Mouse (Mus musculus): ENCODE data around the gene Gm20388. TPM values are rescaled to one million over a fixed set of nuclear protein-coding genes. Genes with fewer than 3 reads are reported as not detected.

The Gm20388 gene
- polyA plus RNA-seq, 1 experiment from 2014 or later, result 3.6 TPM

- Histone ChIP-seq H3K4me3 (no peak overlapping the region), H3K27ac (replicated peaks) (0 out of 2 replicates have a peak overlapping the region, but pooled peaks have one; percentile 7), H3K4me1 (peaks cover 26% of the 10 kb centered on the region), H3K9me3 (no peaks in the 10 kb centered on the region), H3K27me3 (replicated peaks; ENCODE audit: low read depth, poor library complexity, severe bottlenecking) (no peaks in the 10 kb centered on the region), H3K36me3 (replicated peaks) (peaks cover 94% of the 10 kb centered on the region)
- WGBS, result 75% methylated on average over 7 of the region's 7 CpGs
- no peak for DNase-seq (ENCODE audit: low spot score)
Observed at GRCm38 (mm10) chr8:124328259-124328658, 4417.6 kb downstream of the Gm20388 start.

- Histone ChIP-seq H3K27me3 (replicated peaks; ENCODE audit: low read depth, poor library complexity, severe bottlenecking) (no peaks in the 10 kb centered on the region), H3K4me1 (peaks cover 26% of the 10 kb centered on the region), H3K9me3 (no peaks in the 10 kb centered on the region), H3K27ac (replicated peaks) (peak overlapping the region; percentile 16; the same call in 1 of the 2 replicates), H3K4me3 (no peak overlapping the region), H3K36me3 (replicated peaks) (peaks cover 94% of the 10 kb centered on the region)
- DNase-seq (ENCODE audit: low spot score), result peak; percentile 33
- WGBS, result 67% methylated on average over 10 of the region's 10 CpGs
Observed at GRCm38 (mm10) chr8:124329690-124330089, 4419.0 kb downstream of the Gm20388 start.

GRCm38 (mm10) chr8:124330433-124330832 lies 4419.8 kb downstream of the Gm20388 start:
- no peaks in the 10 kb centered on the region for H3K27me3 ChIP-seq (replicated peaks; ENCODE audit: low read depth, poor library complexity, severe bottlenecking)
- H3K9me3 ChIP-seq, result no peaks in the 10 kb centered on the region
- 58% methylated on average over 3 of the region's 3 CpGs for WGBS
- peaks cover 94% of the 10 kb centered on the region for H3K36me3 ChIP-seq (replicated peaks)
- H3K27ac ChIP-seq (replicated peaks), result peak overlapping the region; percentile 72
- no peak for DNase-seq (ENCODE audit: low spot score)
- H3K4me3 ChIP-seq, result no peak overlapping the region
- H3K4me1 ChIP-seq, result peaks cover 26% of the 10 kb centered on the region

GRCm38 (mm10) chr8:124331094-124331493 lies 4420.5 kb downstream of the Gm20388 start:
- peaks cover 94% of the 10 kb centered on the region for H3K36me3 ChIP-seq (replicated peaks)
- WGBS, result 90% methylated on average over 3 of the region's 3 CpGs
- H3K27me3 ChIP-seq (replicated peaks; ENCODE audit: low read depth, poor library complexity, severe bottlenecking), result no peaks in the 10 kb centered on the region
- H3K4me1 ChIP-seq, result peaks cover 26% of the 10 kb centered on the region
- DNase-seq (ENCODE audit: low spot score), result no peak
- no peaks in the 10 kb centered on the region for H3K9me3 ChIP-seq
- H3K27ac ChIP-seq (replicated peaks), result no peak overlapping the region
- H3K4me3 ChIP-seq, result no peak overlapping the region

GRCm38 (mm10) chr8:124331706-124332105 lies 4421.1 kb downstream of the Gm20388 start:
- Histone ChIP-seq H3K36me3 (replicated peaks) (peaks cover 94% of the 10 kb centered on the region), H3K27me3 (replicated peaks; ENCODE audit: low read depth, poor library complexity, severe bottlenecking) (no peaks in the 10 kb centered on the region), H3K4me3 (no peak overlapping the region), H3K9me3 (no peaks in the 10 kb centered on the region), H3K4me1 (peaks cover 26% of the 10 kb centered on the region), H3K27ac (replicated peaks) (peak overlapping the region; percentile 19; the same call in 1 of the 2 replicates)
- 82% methylated on average over 11 of the region's 11 CpGs for WGBS
- DNase-seq (ENCODE audit: low spot score), result no peak

GRCm38 (mm10) chr8:124336302-124336701 lies 4425.7 kb downstream of the Gm20388 start:
- 91% methylated on average over 13 of the region's 13 CpGs for WGBS
- Histone ChIP-seq H3K27ac (replicated peaks) (no peak overlapping the region), H3K4me3 (no peak overlapping the region), H3K4me1 (peaks cover 11% of the 10 kb centered on the region), H3K27me3 (replicated peaks; ENCODE audit: low read depth, poor library complexity, severe bottlenecking) (no peaks in the 10 kb centered on the region), H3K36me3 (replicated peaks) (peaks cover 100% of the 10 kb centered on the region), H3K9me3 (no peaks in the 10 kb centered on the region)
- DNase-seq (ENCODE audit: low spot score), result no peak

- no peaks in the 10 kb centered on the region for H3K27me3 ChIP-seq (replicated peaks; ENCODE audit: low read depth, poor library complexity, severe bottlenecking)
- WGBS, result 83% methylated on average over 3 of the region's 3 CpGs
- DNase-seq (ENCODE audit: low spot score), result no peak
- H3K4me3 ChIP-seq, result no peak overlapping the region
- H3K4me1 ChIP-seq, result peaks cover 11% of the 10 kb centered on the region
- H3K27ac ChIP-seq (replicated peaks), result no peak overlapping the region
- no peaks in the 10 kb centered on the region for H3K9me3 ChIP-seq
- H3K36me3 ChIP-seq (replicated peaks), result peaks cover 100% of the 10 kb centered on the region
Observed at GRCm38 (mm10) chr8:124339742-124340141, 4429.1 kb downstream of the Gm20388 start.

GRCm38 (mm10) chr8:124340360-124341068 lies 4429.9 kb downstream of the Gm20388 start:
- Histone ChIP-seq H3K27me3 (replicated peaks; ENCODE audit: low read depth, poor library complexity, severe bottlenecking) (no peaks in the 10 kb centered on the region), H3K27ac (replicated peaks) (0 out of 2 replicates have a peak overlapping the region, but pooled peaks have one; percentile 44), H3K36me3 (replicated peaks) (peaks cover 98% of the 10 kb centered on the region), H3K4me1 (peaks cover 11% of the 10 kb centered on the region), H3K4me3 (no peak overlapping the region), H3K9me3 (no peaks in the 10 kb centered on the region)
- DNase-seq (ENCODE audit: low spot score), result peak; percentile 45
- WGBS, result 74% methylated on average over 17 of the region's 17 CpGs

- Histone ChIP-seq H3K27me3 (replicated peaks; ENCODE audit: low read depth, poor library complexity, severe bottlenecking) (no peaks in the 10 kb centered on the region), H3K9me3 (no peaks in the 10 kb centered on the region), H3K4me3 (no peak overlapping the region), H3K36me3 (replicated peaks) (peaks cover 74% of the 10 kb centered on the region), H3K27ac (replicated peaks) (no peak overlapping the region), H3K4me1 (peaks cover 17% of the 10 kb centered on the region)
- WGBS, result 96% methylated on average over 15 of the region's 15 CpGs
- DNase-seq (ENCODE audit: low spot score), result no peak
Observed at GRCm38 (mm10) chr8:124343151-124343550, 4432.5 kb downstream of the Gm20388 start.

GRCm38 (mm10) chr8:124343991-124344390 lies 4433.4 kb downstream of the Gm20388 start:
- peaks cover 66% of the 10 kb centered on the region for H3K36me3 ChIP-seq (replicated peaks)
- no peaks in the 10 kb centered on the region for H3K27me3 ChIP-seq (replicated peaks; ENCODE audit: low read depth, poor library complexity, severe bottlenecking)
- no peak for DNase-seq (ENCODE audit: low spot score)
- peaks cover 21% of the 10 kb centered on the region for H3K4me1 ChIP-seq
- H3K4me3 ChIP-seq, result no peak overlapping the region
- no peak overlapping the region for H3K27ac ChIP-seq (replicated peaks)
- 90% methylated on average over 12 of the region's 12 CpGs for WGBS
- H3K9me3 ChIP-seq, result no peaks in the 10 kb centered on the region

GRCm38 (mm10) chr8:124345098-124345497 lies 4434.5 kb downstream of the Gm20388 start:
- Histone ChIP-seq H3K36me3 (replicated peaks) (peaks cover 55% of the 10 kb centered on the region), H3K27ac (replicated peaks) (no peak overlapping the region), H3K4me3 (no peak overlapping the region), H3K27me3 (replicated peaks; ENCODE audit: low read depth, poor library complexity, severe bottlenecking) (no peaks in the 10 kb centered on the region), H3K4me1 (peaks cover 16% of the 10 kb centered on the region), H3K9me3 (no peaks in the 10 kb centered on the region)
- no peak for DNase-seq (ENCODE audit: low spot score)
- 83% methylated on average over 10 of the region's 10 CpGs for WGBS

- no peak overlapping the region for H3K4me3 ChIP-seq
- H3K27ac ChIP-seq (replicated peaks), result no peak overlapping the region
- H3K4me1 ChIP-seq, result peaks cover 10% of the 10 kb centered on the region; the same call in 1 of the 2 replicates
- H3K36me3 ChIP-seq (replicated peaks), result peaks cover 36% of the 10 kb centered on the region
- no peaks in the 10 kb centered on the region for H3K27me3 ChIP-seq (replicated peaks; ENCODE audit: low read depth, poor library complexity, severe bottlenecking)
- DNase-seq (ENCODE audit: low spot score), result peak; percentile 77
- WGBS, result 45% methylated on average over 19 of the region's 19 CpGs
- no peaks in the 10 kb centered on the region for H3K9me3 ChIP-seq
Observed at GRCm38 (mm10) chr8:124346852-124347523, 4436.3 kb downstream of the Gm20388 start.

GRCm38 (mm10) chr8:124348087-124348486 lies 4437.4 kb downstream of the Gm20388 start:
- no peak overlapping the region for H3K4me3 ChIP-seq
- H3K27me3 ChIP-seq (replicated peaks; ENCODE audit: low read depth, poor library complexity, severe bottlenecking), result no peaks in the 10 kb centered on the region
- H3K36me3 ChIP-seq (replicated peaks), result peaks cover 25% of the 10 kb centered on the region
- WGBS, result 82% methylated on average over 1 of the region's 1 CpGs
- no peak for DNase-seq (ENCODE audit: low spot score)
- H3K27ac ChIP-seq (replicated peaks), result no peak overlapping the region
- peaks cover 10% of the 10 kb centered on the region; the same call in 1 of the 2 replicates for H3K4me1 ChIP-seq
- no peaks in the 10 kb centered on the region for H3K9me3 ChIP-seq

Measured in embryonic facial prominence, embryonic 10.5 days (tissue).